Mouse (Mus musculus) spleen, embryonic (tissue): ENCODE data around the gene Taar8c.
"Not testable (repeated sequence)": the region's sequence is repeated elsewhere in the genome, so short reads cannot be mapped to it uniquely, and the experiment has no call there.

Experiments
- CTCF ChIA-PET: fragments of 350-600 bp; sonication (Branson Sonifier 250); formaldehyde crosslinking; loops from one replicate; lab custom pipeline; 2022; lab: Charles Lee

Gene Taar8c

GRCm38 (mm10) chr10:24101812-24102211, at the start of gene Taar8c:
Taar8c (minus strand) TSS chr10:24101912.
- CTCF ChIA-PET, result not testable (repeated sequence)

GRCm38 (mm10) chr10:24150086-24150485, 48.4 kb upstream of the Taar8c start:
- CTCF ChIA-PET, result interaction anchor here (1.0 kb wide), 1 partner anchor 18 kb away, joined by 5 read pairs; no protein-coding TSS in a partner anchor

- CTCF ChIA-PET, result interaction anchor here (1.1 kb wide), 1 partner anchor 11 kb away, joined by 3 read pairs; no protein-coding TSS in a partner anchor
These were observed 47.5 kb upstream of the Taar8c start, which contains the start of gene Stx7 for GRCm38 (mm10) chr10:24149135-24149781. Stx7 (plus strand) TSS chr10:24149302.

GRCm38 (mm10) chr10:24142735-24143134, 41.0 kb upstream of the Taar8c start:
- CTCF ChIA-PET, result no interaction called here

GRCm38 (mm10) chr10:24138623-24139261, 37.0 kb upstream of the Taar8c start:
- CTCF ChIA-PET, result interaction anchor here (0.8 kb wide), 1 partner anchor 1662 kb away, joined by 12 read pairs; no protein-coding TSS in a partner anchor

GRCm38 (mm10) chr10:24134071-24134645, 32.4 kb upstream of the Taar8c start:
- CTCF ChIA-PET, result no interaction called here

- CTCF ChIA-PET, result no interaction called here
These were observed 31.4 kb upstream of the Taar8c start for GRCm38 (mm10) chr10:24133132-24133531.

- CTCF ChIA-PET, result interaction anchor here (0.6 to 1.4 kb wide), 2 partner anchors 18 to 320 kb away, joined by 5 to 10 read pairs; no protein-coding TSS in a partner anchor
These were observed 30.6 kb upstream of the Taar8c start for GRCm38 (mm10) chr10:24132273-24132672.

- CTCF ChIA-PET, result interaction anchor here (1.4 kb wide), 1 partner anchor 18 kb away, joined by 5 read pairs; no protein-coding TSS in a partner anchor
These were observed 29.9 kb upstream of the Taar8c start for GRCm38 (mm10) chr10:24131451-24132262.

- CTCF ChIA-PET, result no interaction called here
These were observed 9.5 kb upstream of the Taar8c start for GRCm38 (mm10) chr10:24111116-24111778.

- CTCF ChIA-PET, result not testable (repeated sequence)
These were observed 7.7 kb upstream of the Taar8c start, which contains the start of gene Taar9 for GRCm38 (mm10) chr10:24109434-24109833. Taar9 (minus strand) TSS chr10:24109534.

GRCm38 (mm10) chr10:24108236-24108635, 6.5 kb upstream of the Taar8c start:
- CTCF ChIA-PET, result no interaction called here

- CTCF ChIA-PET, result no interaction called here
These were observed 6.0 kb upstream of the Taar8c start for GRCm38 (mm10) chr10:24107747-24108146.

- CTCF ChIA-PET, result not testable (repeated sequence)
These were observed 1.6 kb upstream of the Taar8c start for GRCm38 (mm10) chr10:24103299-24103698.

- CTCF ChIA-PET, result not testable (repeated sequence)
These were observed 4.7 kb downstream of the Taar8c start for GRCm38 (mm10) chr10:24097010-24097409.

GRCm38 (mm10) chr10:24092194-24092593, 9.5 kb downstream of the Taar8c start, which contains the start of gene Taar8b:
Taar8b (minus strand) TSS chr10:24092294.
- CTCF ChIA-PET, result no interaction called here

GRCm38 (mm10) chr10:24087168-24087567, 14.5 kb downstream of the Taar8c start:
- CTCF ChIA-PET, result no interaction called here

GRCm38 (mm10) chr10:24086555-24086954, 15.2 kb downstream of the Taar8c start:
- CTCF ChIA-PET, result no interaction called here

- CTCF ChIA-PET, result no interaction called here
These were observed 15.8 kb downstream of the Taar8c start for GRCm38 (mm10) chr10:24085936-24086335.

GRCm38 (mm10) chr10:24080166-24080565, 21.5 kb downstream of the Taar8c start:
- CTCF ChIA-PET, result interaction anchor here (0.6 kb wide), 1 partner anchor 266 kb away, joined by 3 read pairs; no protein-coding TSS in a partner anchor

GRCm38 (mm10) chr10:24076200-24076599, 25.5 kb downstream of the Taar8c start, which contains the start of gene Taar8a:
Taar8a (plus strand) TSS chr10:24076500.
- CTCF ChIA-PET, result not testable (repeated sequence)
